In genomic region chr8:45236164-45236912, GRCm38 (mm10) we compare ENCODE assay signal across 8 mouse cellular contexts. TPM values are rescaled to one million over a fixed set of nuclear protein-coding genes. Genes with fewer than 3 reads are reported as not detected.
A peak's percentile ranks its signal among the peaks of the same experiment; 100 is the strongest.
DNase-seq lines count a peak whose midpoint lies in the region; ATAC-seq lines count a peak whose summit lies in the region.

No protein-coding gene starts in this region.

- H3K9me3 ChIP-seq in forebrain, embryonic 12.5 days, result no peaks in the 10 kb centered on the region
- H3K9me3 ChIP-seq in hindbrain, embryonic 12.5 days (replicated peaks), result no peaks in the 10 kb centered on the region

- no peak overlapping the region for H3K9ac ChIP-seq in forebrain, embryonic 12.5 days
- H3K9ac ChIP-seq in hindbrain, embryonic 12.5 days, result no peak overlapping the region

- 27% methylated on average over 14 of the region's 14 CpGs for WGBS in forebrain, embryonic 12.5 days
- 16% methylated on average over 14 of the region's 14 CpGs for WGBS in hindbrain, embryonic 12.5 days

- H3K4me2 ChIP-seq in forebrain, embryonic 12.5 days, result peak overlapping the region; percentile 37
- H3K4me2 ChIP-seq in hindbrain, embryonic 12.5 days (replicated peaks), result peak overlapping the region; percentile 35

- no peaks in the 10 kb centered on the region for H3K27me3 ChIP-seq in forebrain, embryonic 12.5 days
- no peaks in the 10 kb centered on the region for H3K27me3 ChIP-seq in hindbrain, embryonic 12.5 days

- H3K36me3 ChIP-seq in forebrain, embryonic 12.5 days (replicated peaks), result no peaks in the 10 kb centered on the region
- no peaks in the 10 kb centered on the region for H3K36me3 ChIP-seq in hindbrain, embryonic 12.5 days

- H3K4me3 ChIP-seq in forebrain, embryonic 12.5 days (replicated peaks), result no peak overlapping the region
- no peak overlapping the region for H3K4me3 ChIP-seq in hindbrain, embryonic 12.5 days

- H3K27ac ChIP-seq in forebrain, embryonic 12.5 days, result no peak overlapping the region
- H3K27ac ChIP-seq in hindbrain, embryonic 12.5 days, result no peak overlapping the region

- DNase-seq in MEL-GATA-1-ER (ENCODE audit: extremely low read depth, low read depth), result peak; percentile 9
- DNase-seq in adrenal gland, postnatal 36 days, result peak; percentile 38 to 58
- DNase-seq in layer of hippocampus, postnatal 25 days (ENCODE audit: extremely low spot score in 1 of 2, low spot score in 1 of 2), result peak; percentile 40 to 64
- peak; percentile 30 for DNase-seq in lung, postnatal 25 days (ENCODE audit: low spot score)
- DNase-seq in skeletal muscle tissue, adult 2 months (ENCODE audit: low read depth, low spot score), result peak; percentile 5
- DNase-seq in thymus, postnatal 14 days, result no peak

- peak; percentile 76 for ATAC-seq in forebrain, embryonic 12.5 days (ENCODE audit: low FRiP score)
- peak; percentile 79 for ATAC-seq in hindbrain, embryonic 12.5 days (ENCODE audit: low FRiP score)

- peaks cover 7% of the 10 kb centered on the region; the same call in 1 of the 2 replicates for H3K4me1 ChIP-seq in forebrain, embryonic 12.5 days
- peaks cover 5% of the 10 kb centered on the region for H3K4me1 ChIP-seq in hindbrain, embryonic 12.5 days

RNA-seq across cellular contexts. Expression of gene F11, which starts 25.5 kb away (rescaled TPM):
- total RNA-seq in adrenal gland, postnatal 36 days (2021), result under 1 TPM in 1 of 2 experiments, not detected in 1; 0.20 TPM
- polyA plus RNA-seq in forebrain, embryonic 12.5 days (2016; fragmentation: Nextera tagmentation; extraction: Ambion mirVana), result not detected in 2 replicates
- polyA plus RNA-seq in hindbrain, embryonic 12.5 days (2016; fragmentation: Nextera tagmentation; extraction: Ambion mirVana), result not detected in 2 replicates
- not detected for total RNA-seq in layer of hippocampus, postnatal 25 days (2021)

RNA-seq across cellular contexts. Expression of gene Klkb1, which starts 58.3 kb away (rescaled TPM):
- under 1 TPM in 1 of 2 experiments, not detected in 1; 0.07 TPM for total RNA-seq in adrenal gland, postnatal 36 days (2021)
- polyA plus RNA-seq in forebrain, embryonic 12.5 days (2016; fragmentation: Nextera tagmentation; extraction: Ambion mirVana), result 0.04 TPM in 1 of 2 replicates, not detected in the other
- not detected in 2 replicates for polyA plus RNA-seq in hindbrain, embryonic 12.5 days (2016; fragmentation: Nextera tagmentation; extraction: Ambion mirVana)
- total RNA-seq in layer of hippocampus, postnatal 25 days (2021), result under 1 TPM in 1 of 2 experiments, not detected in 1; 0.05 TPM
